Mouse (Mus musculus): ENCODE measurements around the gene Amph.

GRCm38 (mm10) chr13:19022310-19022709, 74.3 kb downstream of the Amph start:
- TF ChIP-seq MAX (IDR thresholded peaks at IDR 0.05) (no peak), CTCF (IDR thresholded peaks at IDR 0.05; ENCODE audit: control insufficient read depth, insufficient read depth, insufficient read length) (no peak), USF1 (IDR thresholded peaks at IDR 0.05; ENCODE audit: low read depth) (no peak), MYOG (IDR thresholded peaks at IDR 0.05; ENCODE audit: control insufficient read depth, extremely low read depth, insufficient read length) (no peak)
